Mouse (Mus musculus): Measurements from ENCODE around the gene Hist1h1b.
"Not testable (repeated sequence)": the region's sequence is repeated elsewhere in the genome, so short reads cannot be mapped to it uniquely, and the experiment has no call there.

The Hist1h1b gene

GRCm38 (mm10) chr13:21779767-21780731 is at the start of gene Hist1h1b:
Gene Hist1h1b (minus strand): TSS chr13:21780625.
- in situ Hi-C loops (cut with MboI; ENCODE audit: unreplicated experiment in 2 of 2) = loop anchor here (10.0 to 25.0 kb wide), 4 partner anchors 45 to 1982 kb away; partner anchors contain the start of genes Hist1h1a (in 1 of the 2), Hist1h2ab (in 1 of the 2), Hist1h2ai (in 1 of the 2) and Hist1h2bl (in 1 of the 2)

DNA sequence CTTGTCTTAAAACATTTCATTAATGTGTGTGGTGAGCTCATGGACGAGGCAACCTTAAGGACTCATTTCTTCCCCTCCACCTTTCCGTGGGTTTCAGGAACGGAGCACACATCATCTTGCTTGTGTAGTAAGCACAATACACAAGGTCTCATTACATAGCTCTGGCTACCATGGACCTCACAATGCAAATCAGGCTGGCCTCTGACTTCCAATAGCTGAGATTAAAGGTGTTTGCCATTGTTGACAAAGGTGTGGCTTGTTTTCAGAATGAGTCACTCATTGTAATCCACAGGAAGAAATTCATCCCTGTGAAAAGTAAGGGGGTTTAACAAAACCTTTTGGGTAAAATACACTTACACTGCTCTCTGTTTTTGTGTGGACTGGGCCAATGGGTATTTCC is 48.1 kb upstream of the Hist1h1b start:
- in situ Hi-C loops (cut with MboI; ENCODE audit: unreplicated experiment in 2 of 2) = loop anchor here in 1 of 2 experiments (10.0 kb wide), 3 partner anchors 206 to 1856 kb away; partner anchors contain the start of genes Hist1h1e, Hist1h2ac, Hist1h2ah and Hist1h2bc

DNA sequence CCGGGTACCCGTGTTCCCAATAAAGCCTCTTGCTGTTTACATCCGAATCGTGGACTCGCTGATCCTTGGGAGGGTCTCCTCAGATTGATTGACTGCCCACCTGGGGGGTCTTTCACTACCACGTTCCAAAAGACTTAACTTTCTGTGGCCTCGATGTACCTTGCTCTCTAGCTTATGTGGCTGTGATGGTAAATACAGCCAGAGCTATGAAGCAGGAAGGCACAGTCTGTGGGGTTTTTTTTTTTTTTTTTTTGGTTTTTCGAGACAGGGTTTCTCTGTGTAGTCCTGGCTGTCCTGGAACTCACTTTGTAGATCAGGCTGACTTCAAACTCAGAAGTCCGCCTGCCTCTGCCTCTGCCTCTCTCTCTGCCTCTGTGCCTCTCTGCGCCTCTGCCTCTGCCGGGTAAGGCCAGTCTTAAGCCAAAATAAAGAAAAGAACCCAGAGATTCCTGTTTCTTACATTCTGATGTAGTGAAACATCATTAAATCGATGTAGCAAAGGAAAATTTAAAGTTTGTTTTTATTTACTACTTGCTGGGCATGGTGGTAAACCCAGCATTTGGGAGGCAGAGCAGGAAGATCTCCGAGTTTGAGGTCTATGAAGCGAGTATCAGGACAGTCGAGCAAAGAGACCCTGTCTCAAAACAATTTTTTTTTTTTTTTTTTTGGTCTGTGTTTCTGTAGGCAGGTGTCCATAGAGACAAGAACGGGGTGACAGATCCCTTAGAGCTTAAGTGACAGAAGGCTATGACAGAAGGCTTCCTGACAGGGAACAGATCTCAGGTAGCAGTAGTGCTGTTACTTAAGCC is 39.9 kb upstream of the Hist1h1b start:
- in situ Hi-C loops (cut with MboI; ENCODE audit: unreplicated experiment in 2 of 2) = loop anchor here in 1 of 2 experiments (10.0 kb wide), 3 partner anchors 215 to 1865 kb away; partner anchors contain the start of genes Hist1h1e, Hist1h2ac, Hist1h2ah and Hist1h2bc

GRCm38 (mm10) chr13:21812092-21812491 is 31.7 kb upstream of the Hist1h1b start:
- in situ Hi-C loops (cut with MboI; ENCODE audit: unreplicated experiment in 2 of 2) = not testable (repeated sequence)

GRCm38 (mm10) chr13:21811539-21811938 is 31.1 kb upstream of the Hist1h1b start, which contains the start of gene Hist1h4m:
Gene Hist1h4m (plus strand): TSS chr13:21811746.
- in situ Hi-C loops (cut with MboI; ENCODE audit: unreplicated experiment in 2 of 2) = not testable (repeated sequence)

- in situ Hi-C loops (cut with MboI; ENCODE audit: unreplicated experiment in 2 of 2) = not testable (repeated sequence)
Measured at GRCm38 (mm10) chr13:21811074-21811473, 30.6 kb upstream of the Hist1h1b start.

DNA sequence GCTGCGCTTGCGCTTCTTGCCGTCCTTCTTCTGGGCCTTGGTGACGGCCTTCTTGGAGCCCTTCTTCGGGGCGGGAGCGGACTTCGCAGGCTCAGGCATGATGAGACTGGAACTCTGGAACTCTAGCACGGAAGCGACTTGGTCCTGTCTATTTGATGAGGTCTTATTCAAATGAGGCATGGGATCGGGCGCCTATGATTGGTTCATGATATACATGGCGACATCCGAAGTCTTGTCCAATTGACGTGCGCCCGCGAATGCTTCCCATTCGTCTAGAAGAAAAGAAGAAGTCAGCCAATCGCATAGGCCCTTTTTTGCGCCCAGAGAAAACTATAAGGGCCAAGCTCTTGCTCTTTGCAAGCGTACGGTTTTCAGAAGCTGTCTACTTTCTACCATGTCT is 29.6 kb upstream of the Hist1h1b start, which contains the start of the genes Hist1h2bq and Hist1h2ao:
Gene Hist1h2bq, minus strand, starts transcription at position 125 of the 400 bp plus-strand sequence.
Gene Hist1h2ao, plus strand, starts transcription at position 393 of the 400 bp plus-strand sequence.
- in situ Hi-C loops (cut with MboI; ENCODE audit: unreplicated experiment in 2 of 2) = not testable (repeated sequence)

GRCm38 (mm10) chr13:21803058-21803457 is 22.6 kb upstream of the Hist1h1b start:
- in situ Hi-C loops (cut with MboI; ENCODE audit: unreplicated experiment in 2 of 2) = not testable (repeated sequence)

- in situ Hi-C loops (cut with MboI; ENCODE audit: unreplicated experiment in 2 of 2) = loop anchor here in 1 of 2 experiments (10.0 to 25.0 kb wide), 3 partner anchors 62 to 1965 kb away; partner anchors contain the start of genes Hist1h1a, Hist1h2ab, Hist1h3a and Hist1h3b
Measured at GRCm38 (mm10) chr13:21797163-21797562, 16.7 kb upstream of the Hist1h1b start.

- in situ Hi-C loops (cut with MboI; ENCODE audit: unreplicated experiment in 2 of 2) = loop anchor here in 1 of 2 experiments (10.0 to 25.0 kb wide), 3 partner anchors 61 to 1967 kb away; partner anchors contain the start of genes Hist1h1a, Hist1h2ab, Hist1h3a and Hist1h3b
Measured at GRCm38 (mm10) chr13:21795584-21795983, 15.2 kb upstream of the Hist1h1b start.

DNA sequence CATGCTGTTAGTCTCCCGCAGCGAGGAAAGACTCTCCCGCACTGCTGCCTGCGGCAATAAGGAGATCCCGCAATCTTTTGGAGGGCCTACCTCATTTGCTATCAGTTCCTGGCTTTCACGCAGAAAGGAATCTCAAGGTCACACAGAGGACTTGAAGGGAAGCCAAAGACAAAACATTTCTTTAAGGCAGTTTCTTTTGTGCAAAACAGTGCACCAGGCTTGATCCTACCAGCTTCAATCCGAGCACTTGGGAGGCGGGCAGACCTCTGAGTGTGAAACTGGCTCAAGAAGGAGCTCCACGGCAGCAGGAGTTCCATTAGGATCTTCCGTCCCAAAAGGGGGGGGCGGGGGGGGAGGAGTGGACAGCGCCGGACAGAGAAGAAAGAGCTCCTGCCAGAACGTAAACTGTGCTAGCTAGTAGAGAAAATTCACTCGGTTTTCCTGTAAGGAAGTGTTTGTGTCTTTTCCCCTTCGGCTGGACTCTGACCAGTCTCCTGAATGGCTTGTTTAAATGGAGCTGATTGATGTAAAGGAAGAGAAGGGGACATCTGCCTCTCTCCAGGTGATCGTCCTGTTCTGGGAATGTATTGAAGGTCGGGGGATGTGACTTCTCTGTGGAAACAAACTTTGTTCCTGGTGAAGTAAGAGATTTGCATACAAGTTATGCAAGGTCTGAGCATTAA is 10.3 kb upstream of the Hist1h1b start:
- in situ Hi-C loops (cut with MboI; ENCODE audit: unreplicated experiment in 2 of 2) = loop anchor here in 1 of 2 experiments (10.0 to 25.0 kb wide), 3 partner anchors 56 to 1972 kb away; partner anchors contain the start of genes Hist1h1a, Hist1h2ab, Hist1h3a and Hist1h3b

DNA sequence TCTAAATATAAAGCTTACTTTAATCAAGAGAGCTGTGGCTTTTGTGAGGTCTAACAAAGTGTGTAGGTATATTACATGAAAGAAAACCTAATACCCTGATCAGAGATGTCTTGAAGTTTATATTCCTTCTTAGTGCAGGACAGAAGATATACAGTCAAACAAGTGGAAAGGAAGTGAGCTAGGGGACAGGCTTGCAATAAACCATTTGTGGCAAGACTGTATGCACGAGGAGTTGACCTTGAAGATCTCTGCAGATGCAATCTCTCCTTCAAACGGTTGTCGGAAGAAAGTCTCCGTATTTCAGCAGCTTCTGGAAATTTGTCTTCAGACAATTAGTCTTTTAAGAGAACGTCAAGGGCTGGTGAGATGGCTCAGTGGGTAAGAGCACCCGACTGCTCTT is 9.5 kb upstream of the Hist1h1b start:
- in situ Hi-C loops (cut with MboI; ENCODE audit: unreplicated experiment in 2 of 2) = loop anchor here (10.0 to 25.0 kb wide), 4 partner anchors 55 to 1972 kb away; partner anchors contain the start of genes Hist1h4j (in 2 of the 2), Hist1h1a (in 1 of the 2), Hist1h2ab (in 1 of the 2) and Hist1h2ai (in 1 of the 2)

DNA sequence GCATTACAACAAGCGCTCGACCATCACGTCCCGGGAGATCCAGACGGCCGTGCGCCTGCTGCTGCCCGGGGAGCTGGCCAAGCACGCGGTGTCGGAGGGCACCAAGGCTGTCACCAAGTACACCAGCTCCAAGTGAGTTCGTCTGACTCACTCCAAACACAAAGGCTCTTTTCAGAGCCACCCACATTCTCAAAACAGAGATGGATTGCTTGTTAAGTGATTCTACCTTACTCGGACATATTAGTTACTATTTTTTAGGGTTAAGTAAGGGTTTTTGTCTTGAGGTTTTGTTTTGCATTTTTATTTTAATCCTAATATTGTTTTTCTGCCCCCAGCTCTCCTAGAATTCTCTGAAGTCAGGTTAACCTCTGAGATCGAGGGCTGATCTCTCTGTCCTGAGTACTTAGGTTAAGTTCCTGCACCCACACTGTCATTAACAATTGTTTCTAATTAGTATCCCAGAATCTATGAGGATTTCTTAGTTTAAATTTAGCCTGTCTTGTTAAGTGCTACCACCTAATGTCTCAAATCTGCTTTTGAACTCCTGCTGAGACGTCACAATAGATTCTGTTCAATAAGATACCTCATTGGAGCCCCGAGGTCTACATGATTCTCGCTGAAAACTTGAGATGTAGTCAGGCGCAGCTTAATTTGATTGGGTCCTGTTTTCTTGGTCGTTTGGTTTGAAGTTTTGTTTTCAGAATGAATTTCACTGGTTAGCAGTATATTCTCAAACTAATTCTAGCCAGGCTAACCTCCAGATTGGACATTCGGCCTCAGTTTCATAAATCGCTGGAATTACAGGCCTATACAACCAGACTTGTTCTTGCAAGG is 7.6 kb upstream of the Hist1h1b start:
- in situ Hi-C loops (cut with MboI; ENCODE audit: unreplicated experiment in 2 of 2) = loop anchor here (10.0 to 25.0 kb wide), 4 partner anchors 53 to 1974 kb away; partner anchors contain the start of genes Hist1h1a (in 1 of the 2), Hist1h2ab (in 1 of the 2), Hist1h2ai (in 1 of the 2) and Hist1h2bl (in 1 of the 2)

DNA sequence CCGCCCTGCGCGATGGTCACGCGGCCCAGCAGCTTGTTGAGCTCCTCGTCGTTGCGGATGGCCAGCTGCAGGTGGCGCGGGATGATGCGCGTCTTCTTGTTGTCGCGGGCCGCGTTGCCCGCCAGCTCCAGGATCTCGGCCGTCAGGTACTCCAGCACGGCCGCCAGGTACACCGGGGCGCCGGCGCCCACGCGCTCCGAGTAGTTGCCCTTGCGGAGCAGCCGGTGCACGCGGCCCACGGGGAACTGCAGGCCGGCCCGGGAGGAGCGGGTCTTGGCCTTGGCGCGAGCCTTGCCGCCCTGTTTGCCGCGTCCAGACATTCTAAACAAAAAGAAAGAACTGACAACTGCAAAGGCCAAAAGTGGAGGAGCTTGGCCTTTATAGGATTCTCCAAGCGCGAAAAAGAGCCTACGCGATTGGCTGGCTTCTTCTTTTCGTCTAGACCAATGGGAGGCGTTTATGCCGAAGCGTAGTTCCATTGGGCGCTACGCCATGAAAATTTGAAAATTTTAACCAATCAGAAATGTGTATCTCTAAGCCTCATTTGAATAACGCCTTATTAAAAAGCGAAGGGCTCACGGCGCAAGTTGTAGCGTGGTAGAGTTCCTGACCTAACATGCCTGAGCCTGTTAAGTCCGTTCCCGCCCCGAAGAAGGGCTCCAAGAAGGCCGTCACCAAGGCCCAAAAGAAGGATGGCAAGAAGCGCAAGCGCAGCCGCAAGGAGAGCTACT is 6.6 kb upstream of the Hist1h1b start, which contains the start of the genes Hist1h2an and Hist1h2bp:
Gene Hist1h2an, minus strand, starts transcription at position 320 of the 731 bp plus-strand sequence.
Gene Hist1h2bp, plus strand, starts transcription at position 563 of the 731 bp plus-strand sequence.
- in situ Hi-C loops (cut with MboI; ENCODE audit: unreplicated experiment in 2 of 2) = loop anchor here (10.0 to 25.0 kb wide), 4 partner anchors 52 to 1975 kb away; partner anchors contain the start of genes Hist1h1a (in 1 of the 2), Hist1h2ab (in 1 of the 2), Hist1h2ai (in 1 of the 2) and Hist1h2bl (in 1 of the 2)

DNA sequence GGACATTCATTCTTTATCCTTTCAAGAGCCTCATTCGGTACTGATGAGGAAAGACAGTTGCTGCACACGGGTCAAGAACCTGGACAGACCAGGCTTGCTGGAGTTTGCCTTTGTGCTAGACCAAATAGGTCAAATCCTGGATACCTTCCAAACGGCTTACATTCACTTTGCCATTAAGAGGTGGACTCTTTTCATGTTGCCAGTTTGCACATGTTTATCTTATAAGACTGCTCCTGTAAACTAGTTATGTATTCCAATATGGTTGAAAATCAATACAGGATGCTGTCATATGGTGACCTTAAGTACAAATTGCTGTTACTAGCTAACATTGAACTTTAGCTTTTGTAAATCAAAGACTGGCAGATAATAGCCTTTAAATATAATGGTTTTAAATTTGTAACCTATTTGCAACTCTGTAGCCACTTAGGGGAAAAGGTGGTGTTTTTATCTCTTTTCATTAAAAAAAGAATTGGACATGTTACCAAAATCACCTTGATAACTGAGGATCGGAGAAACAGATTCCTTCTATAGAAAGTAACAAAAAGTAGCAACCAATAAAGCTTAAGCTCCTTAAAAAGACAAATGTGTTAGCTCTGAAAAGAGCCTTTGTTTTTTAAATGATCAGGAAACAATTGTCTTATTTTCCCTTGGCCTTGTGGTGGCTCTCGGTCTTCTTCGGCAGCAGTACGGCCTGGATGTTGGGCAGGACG is 5.9 kb upstream of the Hist1h1b start:
- in situ Hi-C loops (cut with MboI; ENCODE audit: unreplicated experiment in 2 of 2) = loop anchor here (10.0 to 25.0 kb wide), 4 partner anchors 52 to 1976 kb away; partner anchors contain the start of genes Hist1h1a (in 1 of the 2), Hist1h2ab (in 1 of the 2), Hist1h2ai (in 1 of the 2) and Hist1h2bl (in 1 of the 2)

- in situ Hi-C loops (cut with MboI; ENCODE audit: unreplicated experiment in 2 of 2) = loop anchor here (10.0 to 25.0 kb wide), 4 partner anchors 50 to 1978 kb away; partner anchors contain the start of genes Hist1h1a (in 1 of the 2), Hist1h2ab (in 1 of the 2), Hist1h2ai (in 1 of the 2) and Hist1h2bl (in 1 of the 2)
Measured at GRCm38 (mm10) chr13:21784311-21784710, 3.9 kb upstream of the Hist1h1b start.
